Mouse (Mus musculus): ENCODE results near the gene Mrnip. TPM values are rescaled to one million over a fixed set of nuclear protein-coding genes. Genes with fewer than 3 reads are reported as not detected.

Gene Mrnip
- total RNA-seq, 2 experiments from 2014 or later, result 4.4 to 5.3 TPM

GRCm38 (mm10) chr11:50240235-50240911 lies 66.1 kb downstream of the Mrnip start:
- DNase-seq (ENCODE audit: low spot score in 2 of 2), result no peak

GRCm38 (mm10) chr11:50243926-50244325 lies 69.7 kb downstream of the Mrnip start:
- DNase-seq (ENCODE audit: low spot score in 2 of 2), result no peak

GRCm38 (mm10) chr11:50245269-50245668 lies 71.0 kb downstream of the Mrnip start:
- DNase-seq (ENCODE audit: low spot score in 2 of 2), result no peak

GRCm38 (mm10) chr11:50248473-50249171 lies 74.4 kb downstream of the Mrnip start:
- DNase-seq (ENCODE audit: low spot score in 2 of 2), result no peak

Small RNAs within 50 kb of the gene (microRNA-seq; reads per million reads assigned to microRNA genes)
- 1.9 to 2.4 reads per million in 2 experiments for gene Mir6919 (ENCODE audit: borderline number of aligned reads in 2 of 2)

Other genes with a start within 250 kb of the Mrnip start
- 100 to 1,000 TPM in 1 of 2 experiments, 10 to 100 TPM in 1; 99.5 to 105 TPM for gene Rnf130, start 149.1 kb upstream of the Mrnip start, total RNA-seq (2021)
- 100 to 1,000 TPM; 121 to 127 TPM for gene Tbc1d9b, start 43.0 kb upstream of the Mrnip start, total RNA-seq (2021)
- gene Sqstm1, start 36.4 kb downstream of the Mrnip start, total RNA-seq (2021), result 100 to 1,000 TPM; 715 to 956 TPM
- gene Mgat4b, start 36.4 kb downstream of the Mrnip start, total RNA-seq (2021), result 100 to 1,000 TPM in 1 of 2 experiments, 10 to 100 TPM in 1; 89.3 to 110 TPM
- 10 to 100 TPM; 15.2 to 46.9 TPM for gene Ltc4s, start 64.2 kb downstream of the Mrnip start, total RNA-seq (2021)
- 10 to 100 TPM; 18.0 to 23.1 TPM for gene Maml1, start 117.9 kb downstream of the Mrnip start, total RNA-seq (2021)
- 100 to 1,000 TPM; 431 to 540 TPM for gene Canx, start 151.2 kb downstream of the Mrnip start, total RNA-seq (2021)
- not detected for gene Cby3, start 180.0 kb downstream of the Mrnip start, total RNA-seq (2021)
- gene Hnrnph1, start 202.5 kb downstream of the Mrnip start, total RNA-seq (2021), result 100 to 1,000 TPM; 281 to 308 TPM